In the genomic region with DNA sequence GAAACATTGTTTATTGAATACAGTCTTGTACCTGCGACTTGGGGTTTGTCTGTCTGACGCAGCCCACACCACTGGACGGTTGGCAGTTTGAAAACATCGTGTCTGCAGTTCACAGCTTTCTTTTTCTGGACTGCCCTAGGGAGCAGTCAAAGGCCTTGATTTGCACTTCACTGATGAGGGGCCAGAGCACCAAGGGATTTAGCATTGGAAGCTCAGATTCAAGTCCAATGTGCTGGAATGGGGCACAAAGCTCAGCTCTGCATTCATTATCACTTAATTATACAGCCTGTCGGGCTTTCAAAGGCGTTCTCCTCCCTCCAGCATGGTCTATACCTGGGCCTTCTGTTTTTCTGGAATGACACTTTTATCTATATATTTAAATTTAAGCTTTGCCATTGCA, we compare ENCODE assay signal across 26 mouse cellular contexts. TPM values are rescaled to one million over a fixed set of nuclear protein-coding genes. Genes with fewer than 3 reads are reported as not detected.
DNase-seq lines count a peak whose midpoint lies in the region; ATAC-seq and TF ChIP-seq lines count a peak whose summit lies in the region.
"Had no signal": no experiment of that assay in that cellular context is flagged by ENCODE, and none has a peak within 500 bp of the region (broad histone marks: within the 10 kb centered on the region; RNA-seq: fewer than 3 reads in every experiment).

No protein-coding gene starts in this region.

- peak; percentile 44 for DNase-seq in forebrain, embryonic 10.5 days (ENCODE audit: extremely low spot score, low spot score)
- DNase-seq in forebrain, embryonic 14.5 days (ENCODE audit: low spot score): peak; percentile 68
- peak; percentile 53 for DNase-seq in midbrain, embryonic 14.5 days
- no peak for DNase-seq in layer of hippocampus, postnatal 36 days
- no peak for DNase-seq in adrenal gland, postnatal 4 days (ENCODE audit: low spot score in 2 of 2)
- DNase-seq: adrenal gland, postnatal 25 days; cerebellum, adult 2 months; cerebellum, postnatal 36 days; gastrocnemius, postnatal 10 days; heart, adult 18-20 months; layer of hippocampus, adult 9-11 months; lung, adult 18-20 months; lung, postnatal 36 days; right cerebral cortex, adult 18-20 months had no signal

- H3K4me2 ChIP-seq in intestine, embryonic 16.5 days (ENCODE audit: low read depth, low read length): no peak overlapping the region
- H3K4me2 ChIP-seq in intestine, postnatal 0 days (replicated peaks; ENCODE audit: low read depth): no peak overlapping the region
- no peak overlapping the region for H3K4me2 ChIP-seq in forebrain, embryonic 14.5 days (ENCODE audit: low read length)
- no peak overlapping the region for H3K4me2 ChIP-seq in midbrain, embryonic 14.5 days (ENCODE audit: low read length)
- H3K4me2 ChIP-seq: embryonic facial prominence, embryonic 12.5 days; hindbrain, embryonic 12.5 days; neural tube, embryonic 12.5 days had no signal

- WGBS in intestine, embryonic 16.5 days: 39% methylated on average over 6 of the region's 6 CpGs
- WGBS in intestine, postnatal 0 days: 33% methylated on average over 6 of the region's 6 CpGs
- 29% methylated on average over 6 of the region's 6 CpGs for WGBS in forebrain, embryonic 10.5 days
- 4% methylated on average over 6 of the region's 6 CpGs for WGBS in forebrain, embryonic 14.5 days
- 1% methylated on average over 6 of the region's 6 CpGs for WGBS in midbrain, embryonic 14.5 days

- no peak overlapping the region for H3K9ac ChIP-seq in intestine, embryonic 16.5 days (ENCODE audit: low read depth, low read length)
- H3K9ac ChIP-seq in intestine, postnatal 0 days (ENCODE audit: low read depth, low read length): no peak overlapping the region
- no peak overlapping the region for H3K9ac ChIP-seq in forebrain, embryonic 14.5 days (ENCODE audit: low read length)
- H3K9ac ChIP-seq in midbrain, embryonic 14.5 days (replicated peaks; ENCODE audit: low read length): no peak overlapping the region
- H3K9ac ChIP-seq: embryonic facial prominence, embryonic 12.5 days; hindbrain, embryonic 12.5 days; neural tube, embryonic 12.5 days had no signal

- H3K9me3 ChIP-seq in intestine, embryonic 16.5 days (ENCODE audit: control insufficient read depth, low read length): no peaks in the 10 kb centered on the region
- H3K9me3 ChIP-seq in intestine, postnatal 0 days (ENCODE audit: control insufficient read depth): no peaks in the 10 kb centered on the region
- no peaks in the 10 kb centered on the region for H3K9me3 ChIP-seq in forebrain, embryonic 10.5 days
- no peaks in the 10 kb centered on the region for H3K9me3 ChIP-seq in forebrain, embryonic 14.5 days (replicated peaks; ENCODE audit: control insufficient read depth, low read length)
- no peaks in the 10 kb centered on the region for H3K9me3 ChIP-seq in midbrain, embryonic 14.5 days (ENCODE audit: control insufficient read depth, low read length)
- H3K9me3 ChIP-seq: embryonic facial prominence, embryonic 12.5 days; hindbrain, embryonic 12.5 days; limb, embryonic 10.5 days; neural tube, embryonic 12.5 days had no signal

- peaks cover 3% of the 10 kb centered on the region; the same call in 1 of the 2 replicates for H3K4me1 ChIP-seq in intestine, embryonic 16.5 days (ENCODE audit: control insufficient read depth, insufficient read depth, low read length)
- H3K4me1 ChIP-seq in intestine, postnatal 0 days (replicated peaks; ENCODE audit: control insufficient read depth, insufficient read depth, low read length): 0 out of 2 replicates have a peak, but pooled peaks cover 4% of the 10 kb centered on the region
- peaks cover 28% of the 10 kb centered on the region for H3K4me1 ChIP-seq in forebrain, embryonic 10.5 days
- H3K4me1 ChIP-seq in forebrain, embryonic 14.5 days (ENCODE audit: control insufficient read depth, insufficient read depth, low read length): 0 out of 2 replicates have a peak, but pooled peaks cover 3% of the 10 kb centered on the region
- H3K4me1 ChIP-seq in midbrain, embryonic 14.5 days (ENCODE audit: control insufficient read depth, insufficient read depth, low read length): peaks cover 12% of the 10 kb centered on the region; the same call in 1 of the 2 replicates
- H3K4me1 ChIP-seq: embryonic facial prominence, embryonic 12.5 days; limb, embryonic 10.5 days had no signal

- TF ChIP-seq CTCF in intestine, postnatal 0 days (IDR thresholded peaks at IDR 0.05; ENCODE audit: low read depth): no peak

- no peak overlapping the region for H3K4me3 ChIP-seq in intestine, embryonic 16.5 days (ENCODE audit: low read length)
- H3K4me3 ChIP-seq in intestine, postnatal 0 days (ENCODE audit: low read depth, low read length): no peak overlapping the region
- no peak overlapping the region for H3K4me3 ChIP-seq in forebrain, embryonic 10.5 days
- no peak overlapping the region for H3K4me3 ChIP-seq in forebrain, embryonic 14.5 days (ENCODE audit: low read depth, low read length)
- no peak overlapping the region for H3K4me3 ChIP-seq in midbrain, embryonic 14.5 days (replicated peaks; ENCODE audit: low read depth, low read length)
- H3K4me3 ChIP-seq: embryonic facial prominence, embryonic 12.5 days; erythroblast, embryonic 14.5 days; hindbrain, embryonic 12.5 days; limb, embryonic 10.5 days; neural tube, embryonic 12.5 days had no signal

- H3K27ac ChIP-seq in intestine, embryonic 16.5 days (ENCODE audit: low read length): no peak overlapping the region
- H3K27ac ChIP-seq in intestine, postnatal 0 days (ENCODE audit: low read depth, low read length): no peak overlapping the region
- peak overlapping the region; percentile 76 for H3K27ac ChIP-seq in forebrain, embryonic 10.5 days
- H3K27ac ChIP-seq in forebrain, embryonic 14.5 days (ENCODE audit: low read depth, low read length): no peak overlapping the region
- no peak overlapping the region for H3K27ac ChIP-seq in midbrain, embryonic 14.5 days (replicated peaks; ENCODE audit: low read depth, low read length)
- H3K27ac ChIP-seq: embryonic facial prominence, embryonic 12.5 days; hindbrain, embryonic 12.5 days; limb, embryonic 10.5 days; neural tube, embryonic 12.5 days had no signal

- peak; percentile 26; the same call in 1 of the 2 replicates for ATAC-seq in intestine, embryonic 16.5 days
- no peak for ATAC-seq in intestine, postnatal 0 days
- ATAC-seq in forebrain, embryonic 14.5 days: peak; percentile 83
- ATAC-seq in midbrain, embryonic 14.5 days (ENCODE audit: low FRiP score, low TSS enrichment): peak; percentile 34; the same call in 1 of the 2 replicates
- ATAC-seq: Patski had no signal

- H3K27me3 ChIP-seq in intestine, embryonic 16.5 days (replicated peaks; ENCODE audit: control insufficient read depth, insufficient read depth, low read length): no peaks in the 10 kb centered on the region
- no peaks in the 10 kb centered on the region for H3K27me3 ChIP-seq in intestine, postnatal 0 days (replicated peaks; ENCODE audit: control insufficient read depth, insufficient read depth, low read length)
- peaks cover 7% of the 10 kb centered on the region; the same call in 1 of the 2 replicates for H3K27me3 ChIP-seq in forebrain, embryonic 10.5 days (ENCODE audit: poor library complexity, severe bottlenecking)
- H3K27me3 ChIP-seq in forebrain, embryonic 14.5 days (replicated peaks; ENCODE audit: control insufficient read depth, insufficient read depth, low read length): no peaks in the 10 kb centered on the region
- no peaks in the 10 kb centered on the region for H3K27me3 ChIP-seq in midbrain, embryonic 14.5 days (ENCODE audit: control insufficient read depth, insufficient read depth, low read length)
- H3K27me3 ChIP-seq: embryonic facial prominence, embryonic 12.5 days; neural tube, embryonic 12.5 days had no signal

- no peaks in the 10 kb centered on the region for H3K36me3 ChIP-seq in intestine, embryonic 16.5 days (ENCODE audit: control insufficient read depth, insufficient read depth, low read length)
- H3K36me3 ChIP-seq in intestine, postnatal 0 days (ENCODE audit: control insufficient read depth, insufficient read depth): no peaks in the 10 kb centered on the region
- H3K36me3 ChIP-seq in forebrain, embryonic 10.5 days (replicated peaks): no peaks in the 10 kb centered on the region
- H3K36me3 ChIP-seq in forebrain, embryonic 14.5 days (ENCODE audit: control insufficient read depth, insufficient read depth, low read length): no peaks in the 10 kb centered on the region
- no peaks in the 10 kb centered on the region for H3K36me3 ChIP-seq in midbrain, embryonic 14.5 days (ENCODE audit: control insufficient read depth, insufficient read depth, low read length)
- H3K36me3 ChIP-seq: embryonic facial prominence, embryonic 12.5 days; hindbrain, embryonic 12.5 days; limb, embryonic 10.5 days; neural tube, embryonic 12.5 days had no signal

RNA-seq across cellular contexts. Expression of a gene that starts 11.4 kb away (rescaled TPM):
- 0.10 TPM in 1 of 2 replicates, not detected in the other for polyA plus RNA-seq in intestine, embryonic 16.5 days (2015; fragmentation: Nextera tagmentation; extraction: Ambion mirVana)
- polyA plus RNA-seq in intestine, postnatal 0 days (2015; fragmentation: Nextera tagmentation; extraction: Ambion mirVana): 0.20 and 0.22 TPM in 2 replicates
- polyA plus RNA-seq in forebrain, embryonic 10.5 days (2016; fragmentation: Nextera tagmentation; extraction: Ambion mirVana): not detected in 2 replicates
- not detected in 2 replicates for polyA plus RNA-seq in forebrain, embryonic 14.5 days (2014; fragmentation: Nextera tagmentation; extraction: Ambion mirVana)
- 0.37 TPM in 1 of 2 replicates, not detected in the other for polyA plus RNA-seq in midbrain, embryonic 14.5 days (2014; fragmentation: Nextera tagmentation; extraction: Ambion mirVana)
- total RNA-seq in layer of hippocampus, postnatal 36 days (2021): not detected
- total RNA-seq in adrenal gland, postnatal 4 days (2021): under 1 TPM in 1 of 2 experiments, not detected in 1; 0.31 TPM
- total RNA-seq: adrenal gland, postnatal 25 days; left cerebral cortex, adult 8-10 months; liver, adult 2 months; megakaryocyte-erythroid progenitor cell, adult 5-6 weeks had no signal
- polyA plus RNA-seq: cerebellum, adult 2 months; embryonic facial prominence, embryonic 12.5 days; erythroblast, embryonic 14.5 days; kidney, embryonic 14.5 days; limb, embryonic 10.5 days; liver, adult 2 months; Patski had no signal

RNA-seq across cellular contexts. Expression of a gene that starts 38.6 kb away (rescaled TPM):
- 0.78 and 0.95 TPM in 2 replicates for polyA plus RNA-seq in intestine, embryonic 16.5 days (2015; fragmentation: Nextera tagmentation; extraction: Ambion mirVana)
- 0.66 and 1.1 TPM in 2 replicates for polyA plus RNA-seq in intestine, postnatal 0 days (2015; fragmentation: Nextera tagmentation; extraction: Ambion mirVana)
- 0.02 and 0.06 TPM in 2 replicates for polyA plus RNA-seq in forebrain, embryonic 10.5 days (2016; fragmentation: Nextera tagmentation; extraction: Ambion mirVana)
- 0.25 and 0.32 TPM in 2 replicates for polyA plus RNA-seq in forebrain, embryonic 14.5 days (2014; fragmentation: Nextera tagmentation; extraction: Ambion mirVana)
- polyA plus RNA-seq in midbrain, embryonic 14.5 days (2014; fragmentation: Nextera tagmentation; extraction: Ambion mirVana): 0.07 TPM in 2 replicates
- under 1 TPM; 0.28 to 0.30 TPM for total RNA-seq in layer of hippocampus, postnatal 36 days (2021)
- total RNA-seq in adrenal gland, postnatal 4 days (2021): 10 to 100 TPM in 1 of 2 experiments, 1 to 10 TPM in 1; 3.6 to 12.6 TPM
- total RNA-seq: megakaryocyte-erythroid progenitor cell, adult 5-6 weeks had no signal

Comparison
In these comparisons a context has a peak if more than half of its experiments do, and no peak if none do; other contexts are left out.
1. DNase-seq: peak in forebrain, embryonic 10.5 days (single experiment), forebrain, embryonic 14.5 days (single experiment) and midbrain, embryonic 14.5 days (single experiment); none in layer of hippocampus, postnatal 36 days (0 of 2) and adrenal gland, postnatal 4 days (0 of 2).